ENCODE assay signal across 7 mouse cellular contexts in genomic region chr10:116950009-116950769, GRCm38 (mm10). TPM values are rescaled to one million over a fixed set of nuclear protein-coding genes. Genes with fewer than 3 reads are reported as not detected.
A peak's percentile ranks its signal among the peaks of the same experiment; 100 is the strongest.
DNase-seq lines count a peak whose midpoint lies in the region; ATAC-seq and TF ChIP-seq lines count a peak whose summit lies in the region.

Gene Rab3ip (minus strand): TSS chr10:116950769.

- no peak for TF ChIP-seq EP300 in heart, adult 2 months (IDR thresholded peaks at IDR 0.05; ENCODE audit: insufficient read depth, low read depth, low read length)

- peak; percentile 91 to 96 for DNase-seq in adrenal gland, postnatal 36 days
- DNase-seq in heart, adult 2 months: peak; percentile 93 to 96
- peak; percentile 83 to 84 for DNase-seq in kidney, adult 8-10 months
- peak; percentile 88 to 94 for DNase-seq in spleen, postnatal 10 days (ENCODE audit: low spot score in 2 of 2)

- peak within 1 kb of the TSS; percentile 85 for H3K27ac ChIP-seq in embryonic facial prominence, embryonic 13.5 days
- peak within 1 kb of the TSS; percentile 75 for H3K27ac ChIP-seq in heart, adult 2 months
- H3K27ac ChIP-seq in limb, embryonic 13.5 days: peak within 1 kb of the TSS; percentile 70
- peak within 1 kb of the TSS; percentile 88 for H3K27ac ChIP-seq in midbrain, embryonic 16.5 days (ENCODE audit: low read length)

- peaks cover 5% of the 10 kb centered on the region for H3K9me3 ChIP-seq in embryonic facial prominence, embryonic 13.5 days
- no peaks in the 10 kb centered on the region for H3K9me3 ChIP-seq in limb, embryonic 13.5 days
- no peaks in the 10 kb centered on the region for H3K9me3 ChIP-seq in midbrain, embryonic 16.5 days (replicated peaks; ENCODE audit: control insufficient read depth, low read length, poor library complexity, severe bottlenecking)

- H3K4me2 ChIP-seq in embryonic facial prominence, embryonic 13.5 days: peak within 1 kb of the TSS; percentile 77
- peak within 1 kb of the TSS; percentile 69 for H3K4me2 ChIP-seq in limb, embryonic 13.5 days (replicated peaks)
- H3K4me2 ChIP-seq in midbrain, embryonic 16.5 days (ENCODE audit: low read length): peak within 1 kb of the TSS; percentile 88

- peak; percentile 90 for ATAC-seq in embryonic facial prominence, embryonic 13.5 days (ENCODE audit: insufficient number of reproducible peaks, insufficient read depth, low FRiP score, low TSS enrichment, low read depth)
- peak; percentile 93 for ATAC-seq in limb, embryonic 13.5 days (ENCODE audit: low FRiP score, low read depth)
- ATAC-seq in midbrain, embryonic 16.5 days: peak; percentile 94

- TF ChIP-seq POLR2A in heart, adult 2 months (IDR thresholded peaks at IDR 0.05; ENCODE audit: insufficient read depth, low read depth, low read length): peak; percentile 59; the same call in 1 of the 2 replicates

- H3K27me3 ChIP-seq in embryonic facial prominence, embryonic 13.5 days: no peaks in the 10 kb centered on the region
- no peaks in the 10 kb centered on the region; the same call in 1 of the 2 replicates for H3K27me3 ChIP-seq in heart, adult 2 months (ENCODE audit: control insufficient read depth, insufficient read depth, low read length)
- H3K27me3 ChIP-seq in limb, embryonic 13.5 days: no peaks in the 10 kb centered on the region
- H3K27me3 ChIP-seq in midbrain, embryonic 16.5 days (ENCODE audit: control insufficient read depth, insufficient read depth, low read depth, low read length): no peaks in the 10 kb centered on the region

- intact Hi-C loops in heart, adult 2 months (cut with DNase I): loop anchor here (5.0 kb wide), 2 partner anchors 82 to 197 kb away; partner anchors contain the start of gene Frs2

- H3K9ac ChIP-seq in embryonic facial prominence, embryonic 13.5 days: peak within 1 kb of the TSS; percentile 84
- H3K9ac ChIP-seq in heart, adult 2 months (ENCODE audit: low read depth, low read length): peak within 1 kb of the TSS; percentile 96
- peak within 1 kb of the TSS; percentile 84 for H3K9ac ChIP-seq in limb, embryonic 13.5 days
- H3K9ac ChIP-seq in midbrain, embryonic 16.5 days (ENCODE audit: low read depth, low read length): peak within 1 kb of the TSS; percentile 81

- peaks cover 2% of the 10 kb centered on the region for H3K79me2 ChIP-seq in heart, adult 2 months (replicated peaks; ENCODE audit: control insufficient read depth, insufficient read depth, low read length)

- WGBS in embryonic facial prominence, embryonic 13.5 days: under 1% methylated on average over 51 of the region's 103 CpGs
- under 1% methylated on average over 81 of the region's 103 CpGs for WGBS in heart, adult 2 months
- WGBS in limb, embryonic 13.5 days: under 1% methylated on average over 48 of the region's 103 CpGs
- WGBS in midbrain, embryonic 16.5 days: under 1% methylated on average over 57 of the region's 103 CpGs

- H3K4me1 ChIP-seq in embryonic facial prominence, embryonic 13.5 days: peaks cover 25% of the 10 kb centered on the region
- peaks cover 2% of the 10 kb centered on the region; the same call in 1 of the 2 replicates for H3K4me1 ChIP-seq in heart, adult 2 months (ENCODE audit: control insufficient read depth, insufficient read depth, low read length)
- peaks cover 44% of the 10 kb centered on the region for H3K4me1 ChIP-seq in limb, embryonic 13.5 days
- H3K4me1 ChIP-seq in midbrain, embryonic 16.5 days (ENCODE audit: control insufficient read depth, insufficient read depth, low read length): peaks cover 17% of the 10 kb centered on the region

- peak within 1 kb of the TSS; percentile 77 for H3K4me3 ChIP-seq in embryonic facial prominence, embryonic 13.5 days
- peak within 1 kb of the TSS; percentile 65 for H3K4me3 ChIP-seq in heart, adult 2 months
- peak within 1 kb of the TSS; percentile 78 for H3K4me3 ChIP-seq in limb, embryonic 13.5 days
- peak within 1 kb of the TSS; percentile 87 for H3K4me3 ChIP-seq in midbrain, embryonic 16.5 days (ENCODE audit: low read depth, low read length)

- TF ChIP-seq CTCF in heart, adult 2 months (IDR thresholded peaks at IDR 0.05): no peak; the same call in none of the 2 replicates

- no peaks in the 10 kb centered on the region for H3K36me3 ChIP-seq in embryonic facial prominence, embryonic 13.5 days
- 0 out of 2 replicates have a peak, but pooled peaks cover 3% of the 10 kb centered on the region for H3K36me3 ChIP-seq in heart, adult 2 months (ENCODE audit: control insufficient read depth, insufficient read depth, low read length)
- H3K36me3 ChIP-seq in limb, embryonic 13.5 days: 0 out of 2 replicates have a peak, but pooled peaks cover 3% of the 10 kb centered on the region
- H3K36me3 ChIP-seq in midbrain, embryonic 16.5 days (ENCODE audit: control insufficient read depth, insufficient read depth, low read length): no peaks in the 10 kb centered on the region

RNA-seq across cellular contexts. Expression of gene Rab3ip, which starts in this region (rescaled TPM):
- 10 to 100 TPM; 35.4 to 51.5 TPM for total RNA-seq in adrenal gland, postnatal 36 days (2021)
- 33.0 and 38.2 TPM in 2 replicates for polyA plus RNA-seq in embryonic facial prominence, embryonic 13.5 days (2015; fragmentation: Nextera tagmentation; extraction: Ambion mirVana)
- total RNA-seq in heart, adult 2 months (2021): 100 to 1,000 TPM in 1 of 2 experiments, 10 to 100 TPM in 1; 80.3 to 100 TPM
- polyA plus RNA-seq in heart, adult 2 months (2012; rRNA removed): 168 and 181 TPM in 2 replicates
- 38.6 and 40.4 TPM in 2 replicates for polyA plus RNA-seq in limb, embryonic 13.5 days (2015; fragmentation: Nextera tagmentation; extraction: Ambion mirVana)
- 40.4 and 45.1 TPM in 2 replicates for polyA plus RNA-seq in midbrain, embryonic 16.5 days (2015; fragmentation: Nextera tagmentation; extraction: Ambion mirVana)

Comparison
In these comparisons a context has a peak if more than half of its experiments do, and no peak if none do; other contexts are left out.
1. Peak in every context shown above with its lines: DNase-seq, ATAC-seq, H3K4me3 ChIP-seq and H3K27ac ChIP-seq.